Mouse (Mus musculus) stomach, postnatal 0 days (tissue): ENCODE results near the gene Pyy. TPM values are rescaled to one million over a fixed set of nuclear protein-coding genes. Genes with fewer than 3 reads are reported as not detected.

Source experiments
- ATAC-seq: fragments of 200-750 bp; cut with Nextera tagmentation; 2 replicates; pipeline ENCODE4 v1.8.0; 2017; ENCODE audit not compliant: low FRiP score, low TSS enrichment
- DNase-seq: peaks from one replicate; pipeline ENCODE4 v3.0.0-alpha.2; 2016; ENCODE audit warnings: low spot score
- H3K27ac ChIP-seq: fragments of 300-500 bp; sonication (generic); replicated peaks from 2 replicates; pipeline ENCODE4 v1.5.1; 2014; ENCODE audit warnings: mild to moderate bottlenecking, control low read depth
- H3K27me3 ChIP-seq: fragments of 300-500 bp; sonication (generic); 2 replicates; pipeline ENCODE4 v1.6.1; 2014; ENCODE audit warnings: low read length; ENCODE audit not compliant: control insufficient read depth, insufficient read depth
- H3K36me3 ChIP-seq: fragments of 300-500 bp; sonication (generic); 2 replicates; pipeline ENCODE4 v1.6.1; 2014; ENCODE audit warnings: low read length, mixed read lengths; ENCODE audit not compliant: control insufficient read depth, insufficient read depth
- H3K4me1 ChIP-seq: fragments of 300-500 bp; sonication (generic); replicated peaks from 2 replicates; pipeline ENCODE4 v1.6.1; 2014; ENCODE audit warnings: antibody characterized with exemption; ENCODE audit not compliant: control insufficient read depth, insufficient read depth
- H3K4me2 ChIP-seq: fragments of 300-500 bp; sonication (generic); replicated peaks from 2 replicates; pipeline ENCODE4 v1.6.1; 2014; ENCODE audit warnings: low read depth, mild to moderate bottlenecking, control low read depth, moderate library complexity
- H3K4me3 ChIP-seq: fragments of 300-500 bp; sonication (generic); 2 replicates; pipeline ENCODE4 v1.5.1; 2014; ENCODE audit warnings: low read depth, low read length, control low read depth
- H3K9ac ChIP-seq: fragments of 300-500 bp; sonication (generic); 2 replicates; pipeline ENCODE4 v1.6.1; 2014; ENCODE audit warnings: mild to moderate bottlenecking, low read length, control low read depth, mixed read lengths
- H3K9me3 ChIP-seq: fragments of 300-500 bp; sonication (generic); 2 replicates; pipeline ENCODE4 v1.6.1; 2016; ENCODE audit warnings: low read length; ENCODE audit not compliant: control insufficient read depth
- CTCF ChIP-seq: IDR thresholded peaks from 2 replicates; pipeline ENCODE4 v1.5.1; 2016; ENCODE audit warnings: antibody characterized with exemption, low read depth, mild to moderate bottlenecking, moderate library complexity
- EP300 ChIP-seq: optimal IDR thresholded peaks from 2 replicates; pipeline ENCODE3; 2016; ENCODE audit warnings: antibody characterized with exemption
- WGBS: fragments of 180-500 bp; shearing (Covaris S2); extraction: QIAGEN DNeasy Blood & Tissue Kit; methylation state at CpG from one replicate; pipeline ENCODE4 v1.1.7; 2014; 5-methylcytosine and 5-hydroxymethylcytosine counted together
- polyA plus RNA-seq: library from polyadenylated mRNA; unstranded; fragments of >200 nt; fragmentation: Nextera tagmentation; extraction: Ambion mirVana; gene quantifications from 2 replicates; pipeline ENCODE4 v1.2.1, GENCODE M21; 2015

Pyy gene
- polyA plus RNA-seq, 1 experiment from 2014 or later, result 64.3 TPM

GRCm38 (mm10) chr11:102068969-102069368 is 38.7 kb downstream of the Pyy start:
- DNase-seq, result no peak
- no peak for ATAC-seq
- no peaks in the 10 kb centered on the region for H3K36me3 ChIP-seq
- WGBS, result 60% methylated on average over 2 of the region's 2 CpGs
- no peak for TF ChIP-seq EP300
- peak; percentile 72 for TF ChIP-seq CTCF
- no peaks in the 10 kb centered on the region for H3K4me1 ChIP-seq
- H3K27me3 ChIP-seq, result no peaks in the 10 kb centered on the region
- H3K4me2 ChIP-seq, result no peak overlapping the region
- no peak overlapping the region for H3K27ac ChIP-seq
- no peaks in the 10 kb centered on the region for H3K9me3 ChIP-seq
- H3K4me3 ChIP-seq, result no peak overlapping the region
- no peak overlapping the region for H3K9ac ChIP-seq

DNA sequence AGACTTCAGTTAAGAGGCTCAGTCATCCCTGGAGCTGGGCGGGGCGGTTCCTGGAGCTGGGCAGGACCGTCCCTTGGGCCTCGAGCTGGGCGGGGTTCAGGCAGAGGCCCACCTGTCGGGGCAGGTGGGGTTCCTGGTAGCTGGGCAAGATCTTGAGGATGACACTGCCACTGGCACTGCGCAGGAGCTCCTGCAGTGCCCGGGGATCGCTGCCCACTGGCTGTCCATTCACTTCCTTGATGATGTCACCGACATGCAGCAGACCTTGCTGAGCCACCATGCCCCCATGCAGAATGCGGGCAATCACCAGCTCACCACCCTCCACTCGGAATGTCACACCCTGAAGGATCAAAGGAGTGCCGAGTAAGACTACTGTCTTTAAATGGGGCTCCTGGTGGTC is 44.6 kb downstream of the Pyy start:
- Histone ChIP-seq H3K4me3 (no peak overlapping the region), H3K9ac (no peak overlapping the region), H3K9me3 (no peaks in the 10 kb centered on the region), H3K36me3 (0 out of 2 replicates have a peak, but pooled peaks cover 3% of the 10 kb centered on the region), H3K4me1 (no peaks in the 10 kb centered on the region), H3K27me3 (no peaks in the 10 kb centered on the region), H3K4me2 (no peak overlapping the region), H3K27ac (no peak overlapping the region)
- ATAC-seq (no peak), DNase-seq (no peak)
- 63% methylated on average over 13 of the region's 13 CpGs for WGBS
- no peak for TF ChIP-seq EP300
- no peak for TF ChIP-seq CTCF

DNA sequence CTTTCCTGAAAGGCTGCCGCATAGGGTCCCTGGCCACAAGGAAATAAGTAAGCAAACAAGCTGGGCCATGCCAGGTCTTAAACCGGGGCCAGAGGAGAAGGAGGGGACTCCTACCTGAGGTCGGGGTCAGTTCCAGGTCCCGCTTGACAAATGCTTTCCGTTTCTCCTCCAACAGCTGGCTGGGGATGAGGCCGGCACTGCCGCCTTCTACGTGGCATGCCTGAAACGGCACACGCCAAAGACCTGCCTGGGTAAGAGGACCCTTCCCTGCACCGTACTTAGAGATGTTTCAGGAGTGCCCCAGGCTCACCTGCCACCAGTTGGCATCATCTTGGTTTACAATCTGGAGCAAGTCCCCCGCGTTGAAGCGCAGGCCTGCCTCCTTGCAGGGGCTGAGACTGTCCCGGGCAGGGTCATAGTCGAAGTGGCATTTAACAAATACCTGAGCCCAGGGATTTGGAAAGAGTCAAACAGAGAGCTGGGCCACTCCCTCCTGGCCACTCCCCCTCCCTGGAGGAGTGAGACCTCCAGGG is 45.6 kb downstream of the Pyy start:
- Histone ChIP-seq H3K4me3 (no peak overlapping the region), H3K27me3 (no peaks in the 10 kb centered on the region), H3K9me3 (no peaks in the 10 kb centered on the region), H3K4me1 (no peaks in the 10 kb centered on the region), H3K9ac (no peak overlapping the region), H3K27ac (no peak overlapping the region), H3K4me2 (no peak overlapping the region; the same call in 1 of the 2 replicates), H3K36me3 (0 out of 2 replicates have a peak, but pooled peaks cover 3% of the 10 kb centered on the region)
- WGBS, result 33% methylated on average over 16 of the region's 16 CpGs
- DNase-seq (no peak), ATAC-seq (no peak)
- TF ChIP-seq EP300, result no peak

GRCm38 (mm10) chr11:102061236-102061940 is 46.2 kb downstream of the Pyy start:
- WGBS, result 5% methylated on average over 23 of the region's 23 CpGs
- TF ChIP-seq CTCF, result peak; percentile 98
- no peak for TF ChIP-seq EP300
- no peaks in the 10 kb centered on the region for H3K4me1 ChIP-seq
- no peaks in the 10 kb centered on the region for H3K27me3 ChIP-seq
- H3K4me2 ChIP-seq, result peak overlapping the region; percentile 63
- DNase-seq, result peak; percentile 82
- H3K9me3 ChIP-seq, result no peaks in the 10 kb centered on the region
- ATAC-seq, result peak; percentile 58
- H3K4me3 ChIP-seq, result peak overlapping the region; percentile 27
- 0 out of 2 replicates have a peak, but pooled peaks cover 3% of the 10 kb centered on the region for H3K36me3 ChIP-seq
- H3K27ac ChIP-seq, result no peak overlapping the region
- H3K9ac ChIP-seq, result no peak overlapping the region

Other genes with a start within 250 kb of the Pyy start
- 2.8 and 3.0 TPM in 2 replicates for gene Meox1, start 213.5 kb downstream of the Pyy start, polyA plus RNA-seq
- 0.08 TPM in 1 of 2 replicates, not detected in the other for gene Sost, start 140.8 kb downstream of the Pyy start, polyA plus RNA-seq
- not detected in 2 replicates for gene Cfap97d1, start 123.6 kb downstream of the Pyy start, polyA plus RNA-seq
- gene Dusp3, start 120.8 kb downstream of the Pyy start, polyA plus RNA-seq, result 21.7 and 22.8 TPM in 2 replicates
- 3.3 and 3.4 TPM in 2 replicates for gene Mpp3, start 79.4 kb downstream of the Pyy start, polyA plus RNA-seq
- gene Cd300lg, start 66.3 kb downstream of the Pyy start, polyA plus RNA-seq, result 3.0 and 3.4 TPM in 2 replicates
- gene Mpp2, start 19.3 kb downstream of the Pyy start, polyA plus RNA-seq, result 2.8 and 3.4 TPM in 2 replicates
- 3.3 and 5.4 TPM in 2 replicates for gene Ppy, start 6.5 kb downstream of the Pyy start, polyA plus RNA-seq
- 0.07 TPM in 1 of 2 replicates, not detected in the other for gene Nags, start 37.7 kb upstream of the Pyy start, polyA plus RNA-seq
- 13.8 and 14.5 TPM in 2 replicates for gene Tmem101, start 48.6 kb upstream of the Pyy start, polyA plus RNA-seq
- 70.0 and 99.4 TPM in 2 replicates for gene Lsm12, start 77.5 kb upstream of the Pyy start, polyA plus RNA-seq
- 19.2 and 19.4 TPM in 2 replicates for gene G6pc3, start 81.8 kb upstream of the Pyy start, polyA plus RNA-seq
- gene Hdac5, start 122.3 kb upstream of the Pyy start, polyA plus RNA-seq, result 33.8 and 43.3 TPM in 2 replicates
- gene BC030867, start 141.1 kb upstream of the Pyy start, polyA plus RNA-seq, result 2.2 and 2.7 TPM in 2 replicates
- gene Asb16, start 160.9 kb upstream of the Pyy start, polyA plus RNA-seq, result 0.04 TPM in 1 of 2 replicates, not detected in the other
- 30.3 and 31.3 TPM in 2 replicates for gene Tmub2, start 177.1 kb upstream of the Pyy start, polyA plus RNA-seq
- gene Atxn7l3, start 188.8 kb upstream of the Pyy start, polyA plus RNA-seq, result 6.9 and 7.3 TPM in 2 replicates
- 46.6 and 46.7 TPM in 2 replicates for gene Ubtf, start 211.9 kb upstream of the Pyy start, polyA plus RNA-seq